Mouse (Mus musculus): ENCODE results near the gene Sema4c.

DNA sequence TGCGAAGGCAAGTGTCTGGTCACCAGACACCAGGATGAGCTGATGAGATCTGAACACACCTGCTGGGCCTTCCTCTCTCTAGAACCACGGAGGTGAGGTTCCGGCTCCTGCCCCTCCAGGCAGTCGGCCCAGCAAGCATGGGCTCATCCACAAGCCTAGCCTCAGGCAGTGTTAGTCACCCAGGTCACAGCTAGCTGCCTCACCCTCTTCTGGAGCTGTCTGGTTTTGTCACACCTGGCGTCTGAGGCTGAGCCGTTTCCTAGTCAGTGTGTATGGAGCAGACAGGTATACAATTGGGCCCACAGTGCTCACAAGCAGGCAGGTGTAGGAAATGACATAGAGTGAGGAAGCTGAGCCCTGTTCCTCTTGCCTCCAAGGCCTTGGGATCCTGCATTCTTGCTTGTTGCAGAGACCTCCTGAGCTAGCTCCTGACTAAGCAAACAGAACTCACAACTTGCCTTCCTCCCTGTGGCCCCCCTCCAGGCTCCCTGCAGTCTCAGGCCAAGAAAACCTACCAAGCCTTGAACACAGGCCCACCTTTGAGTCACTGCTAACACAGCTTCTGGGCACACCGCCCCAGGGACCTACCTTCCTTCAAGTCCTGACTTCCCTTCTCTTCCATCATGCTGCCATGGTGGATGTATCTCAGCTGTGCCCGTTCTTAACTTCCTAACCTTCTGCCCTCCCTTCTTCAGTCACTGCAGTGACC, 25.4 kb upstream of the Sema4c start:
- TF ChIP-seq CTCF (IDR thresholded peaks at IDR 0.05) (no peak), EP300 (IDR thresholded peaks at IDR 0.05) (no peak)
